Mouse (Mus musculus) MEL (cell line): Measurements from ENCODE around the gene Bnipl.

ENCODE experiments used
- CHD1 ChIP-seq: IDR thresholded peaks from 2 replicates; pipeline ENCODE4 v1.6.1; 2012; ENCODE audit warnings: low read depth, mild to moderate bottlenecking, inconsistent platforms, low read length, improper control_type of control experiment
- CHD2 ChIP-seq: IDR thresholded peaks from 2 replicates; pipeline ENCODE4 v1.6.1; 2011; ENCODE audit warnings: low read length, improper control_type of control experiment
- CTCF ChIP-seq, 3 experiments: IDR thresholded peaks in 2 of 3; conservative IDR thresholded peaks in 1 of 3; 2 replicates each; pipeline ENCODE4 v1.5.1; 2011 to 2012; ENCODE audit warnings: low read length in 3 of 3, low read depth in 2 of 3, mild to moderate bottlenecking in 2 of 3, improper control_type of control experiment in 1 of 3, inconsistent platforms in 1 of 3, mixed read lengths in 1 of 3, moderate library complexity in 1 of 3; ENCODE audit not compliant: control insufficient read depth in 1 of 3, insufficient read depth in 1 of 3, poor library complexity in 1 of 3, severe bottlenecking in 1 of 3
- GATA1 ChIP-seq: IDR thresholded peaks from 2 replicates; pipeline ENCODE4 v1.6.1; 2011; ENCODE audit warnings: low read depth, low read length, improper control_type of control experiment
- HCFC1 ChIP-seq: IDR thresholded peaks from 2 replicates; pipeline ENCODE4 v1.6.1; 2012; ENCODE audit warnings: low read depth, mild to moderate bottlenecking, inconsistent platforms, low read length, improper control_type of control experiment, moderate library complexity
- KAT2A ChIP-seq: conservative IDR thresholded peaks from 2 replicates; pipeline ENCODE4 v1.6.1; 2012; ENCODE audit warnings: low read depth, low read length, improper control_type of control experiment, inconsistent platforms
- MAX ChIP-seq: IDR thresholded peaks from 2 replicates; pipeline ENCODE4 v1.6.1; 2011; ENCODE audit warnings: low read length, improper control_type of control experiment
- MAZ ChIP-seq: IDR thresholded peaks from 2 replicates; pipeline ENCODE4 v1.6.1; 2012; ENCODE audit warnings: low read depth, mild to moderate bottlenecking, inconsistent platforms, low read length, improper control_type of control experiment
- MEF2A ChIP-seq: IDR thresholded peaks from 2 replicates; pipeline ENCODE4 v1.6.1; 2014; ENCODE audit warnings: low read depth, mild to moderate bottlenecking, inconsistent platforms, low read length, improper control_type of control experiment; ENCODE audit not compliant: poor library complexity, insufficient replicate concordance, severe bottlenecking; ENCODE audit errors: extremely low read depth
- MYC ChIP-seq: IDR thresholded peaks from 2 replicates; pipeline ENCODE4 v1.6.1; 2011; ENCODE audit warnings: low read depth, mild to moderate bottlenecking, low read length, improper control_type of control experiment, moderate library complexity
- POLR2A ChIP-seq, 2 experiments: IDR thresholded peaks; 2 replicates each; pipeline ENCODE4 v1.6.1; 2011 to 2012; ENCODE audit warnings: low read length in 2 of 2, mild to moderate bottlenecking in 2 of 2, control low read depth in 1 of 2, improper control_type of control experiment in 1 of 2, low read depth in 1 of 2, moderate library complexity in 1 of 2; ENCODE audit not compliant: control insufficient read depth in 1 of 2, insufficient read depth in 1 of 2, poor library complexity in 1 of 2
- RAD21 ChIP-seq: IDR thresholded peaks from 2 replicates; pipeline ENCODE4 v1.6.1; 2011; ENCODE audit warnings: mild to moderate bottlenecking, low read depth, low read length, improper control_type of control experiment
- ZC3H11A ChIP-seq: IDR thresholded peaks from 2 replicates; pipeline ENCODE4 v1.6.1; 2012; ENCODE audit warnings: low read depth, mild to moderate bottlenecking, inconsistent platforms, low read length, improper control_type of control experiment

DNA sequence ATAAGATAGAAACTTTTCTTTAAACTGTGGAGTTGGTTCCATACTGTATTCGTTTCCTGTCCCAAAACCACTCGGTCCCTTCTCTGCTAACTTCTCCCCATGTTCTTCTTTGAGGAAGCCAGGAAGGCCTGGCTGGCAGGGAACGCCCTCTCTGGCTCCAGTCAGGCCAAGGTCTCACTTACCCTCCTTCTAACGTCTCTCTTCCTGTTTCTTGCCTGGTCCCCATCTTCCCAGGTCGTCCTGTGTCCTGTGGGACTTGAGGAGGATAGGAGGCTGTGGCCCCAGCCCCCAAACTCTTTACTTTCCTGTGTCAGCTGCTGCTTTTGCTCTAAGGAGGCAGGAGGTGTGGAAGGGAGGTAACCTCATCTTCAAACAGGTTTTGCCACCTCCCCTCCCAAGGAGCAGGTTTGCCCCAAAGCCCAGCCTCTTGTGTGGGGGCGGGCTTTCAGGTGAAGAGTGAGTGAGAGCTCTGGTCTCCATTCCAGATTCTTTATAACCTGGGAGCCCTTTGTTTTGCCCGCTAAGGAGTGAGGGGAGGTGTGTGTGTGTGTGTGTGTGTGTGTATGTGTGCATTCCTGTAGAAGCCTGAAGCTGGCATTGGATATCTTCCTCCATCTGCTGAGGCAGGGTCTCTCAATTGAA is at the start of gene Bnipl:
- TF ChIP-seq CTCF (IDR thresholded peaks at IDR 0.05 in 2 of 3, conservative IDR thresholded peaks at IDR 0.05 in 1 of 3; ENCODE audit: control insufficient read depth in 1 of 3, insufficient read depth in 1 of 3, low read depth in 2 of 3, low read length in 3 of 3, poor library complexity in 1 of 3, severe bottlenecking in 1 of 3) = no peak
- no peak for TF ChIP-seq GATA1
- TF ChIP-seq MAX = no peak
- TF ChIP-seq CHD1 = no peak
- no peak for TF ChIP-seq POLR2A (IDR thresholded peaks at IDR 0.05; ENCODE audit: control insufficient read depth in 1 of 2, insufficient read depth in 1 of 2, low read depth in 1 of 2, low read length in 2 of 2, poor library complexity in 1 of 2)
- TF ChIP-seq RAD21 = no peak
- no peak for TF ChIP-seq MAZ
- no peak for TF ChIP-seq HCFC1
- TF ChIP-seq CHD2 = no peak
- TF ChIP-seq KAT2A = no peak
- no peak for TF ChIP-seq MEF2A
- no peak for TF ChIP-seq ZC3H11A
- no peak for TF ChIP-seq MYC
